Mouse (Mus musculus) heart, embryonic 15.5 days (tissue): ENCODE measurements around the gene Car10. TPM values are rescaled to one million over a fixed set of nuclear protein-coding genes. Genes with fewer than 3 reads are reported as not detected.
"Not testable (repeated sequence)": the region's sequence is repeated elsewhere in the genome, so short reads cannot be mapped to it uniquely, and the experiment has no call there.

Experiments used
- ATAC-seq: fragments of 200-750 bp; cut with Nextera tagmentation; replicated peaks from 2 replicates; pipeline ENCODE4 v1.8.0; 2017; ENCODE audit warnings: low read depth, moderate TSS enrichment; ENCODE audit not compliant: insufficient number of reproducible peaks, insufficient read depth, low FRiP score
- H3K27ac ChIP-seq: fragments of 300-500 bp; sonication (generic); 2 replicates; pipeline ENCODE4 v1.5.1; 2015; ENCODE audit warnings: mild to moderate bottlenecking, inconsistent platforms
- H3K27me3 ChIP-seq: fragments of 300-500 bp; sonication (generic); 2 replicates; pipeline ENCODE4 v1.6.1; 2015; ENCODE audit warnings: inconsistent platforms
- H3K36me3 ChIP-seq: fragments of 300-500 bp; sonication (generic); 2 replicates; pipeline ENCODE4 v1.6.1; 2015; ENCODE audit warnings: mild to moderate bottlenecking, inconsistent platforms
- H3K4me1 ChIP-seq: fragments of 300-500 bp; sonication (generic); replicated peaks from 2 replicates; pipeline ENCODE4 v1.6.1; 2015; ENCODE audit warnings: inconsistent platforms
- H3K4me2 ChIP-seq: fragments of 300-500 bp; sonication (generic); 2 replicates; pipeline ENCODE4 v1.6.1; 2015; ENCODE audit warnings: inconsistent platforms, mild to moderate bottlenecking, moderate library complexity
- H3K4me3 ChIP-seq: fragments of 300-500 bp; sonication (generic); 2 replicates; pipeline ENCODE4 v1.5.1; 2015; ENCODE audit warnings: mild to moderate bottlenecking, inconsistent platforms
- H3K9ac ChIP-seq: fragments of 300-500 bp; sonication (generic); 2 replicates; pipeline ENCODE4 v1.6.1; 2015; ENCODE audit warnings: mild to moderate bottlenecking, inconsistent platforms
- H3K9me3 ChIP-seq: fragments of 300-500 bp; sonication (generic); replicated peaks from 2 replicates; pipeline ENCODE4 v1.6.1; 2016; ENCODE audit warnings: inconsistent platforms
- WGBS: fragments of 180-500 bp; shearing (Covaris S2); methylation state at CpG from one replicate; pipeline ENCODE4 v1.1.7; 2015; ENCODE audit warnings: mixed read lengths; 5-methylcytosine and 5-hydroxymethylcytosine counted together
- polyA plus RNA-seq: library from polyadenylated mRNA; unstranded; fragments of >200 nt; fragmentation: Nextera tagmentation; extraction: Ambion mirVana; gene quantifications from 2 replicates; pipeline ENCODE4 v1.2.1, GENCODE M21; 2015

Gene Car10
- polyA plus RNA-seq, 1 experiment from 2014 or later = 0.18 TPM

GRCm38 (mm10) chr11:93293661-93294060 is 195.8 kb downstream of the Car10 start:
- no peaks in the 10 kb centered on the region for H3K9me3 ChIP-seq
- H3K27me3 ChIP-seq = no peaks in the 10 kb centered on the region
- no peak overlapping the region for H3K9ac ChIP-seq
- no peaks in the 10 kb centered on the region for H3K36me3 ChIP-seq
- H3K4me1 ChIP-seq = no peaks in the 10 kb centered on the region
- ATAC-seq = no peak
- 57% methylated on average over 1 of the region's 1 CpGs for WGBS
- no peak overlapping the region for H3K27ac ChIP-seq
- H3K4me2 ChIP-seq = no peak overlapping the region
- H3K4me3 ChIP-seq = no peak overlapping the region

GRCm38 (mm10) chr11:93309981-93310380 is 212.2 kb downstream of the Car10 start:
- H3K36me3 ChIP-seq = no peaks in the 10 kb centered on the region
- WGBS = 85% methylated on average over 1 of the region's 1 CpGs

GRCm38 (mm10) chr11:93337756-93338155 is 239.9 kb downstream of the Car10 start:
- H3K36me3 ChIP-seq = no peaks in the 10 kb centered on the region
- WGBS = 78% methylated on average over 3 of the region's 3 CpGs
- ATAC-seq = no peak

More at GRCm38 (mm10) chr11:93309981-93310380, 212.2 kb downstream of the Car10 start:
- no peak overlapping the region for H3K9ac ChIP-seq
- H3K9me3 ChIP-seq = no peaks in the 10 kb centered on the region
- no peak overlapping the region for H3K4me2 ChIP-seq
- H3K27ac ChIP-seq = no peak overlapping the region
- no peak for ATAC-seq
- no peaks in the 10 kb centered on the region for H3K4me1 ChIP-seq
- no peaks in the 10 kb centered on the region for H3K27me3 ChIP-seq
- H3K4me3 ChIP-seq = no peak overlapping the region

GRCm38 (mm10) chr11:93343961-93344360 is 246.1 kb downstream of the Car10 start:
- Histone ChIP-seq H3K27ac (no peak overlapping the region), H3K27me3 (no peaks in the 10 kb centered on the region), H3K9ac (no peak overlapping the region), H3K36me3 (no peaks in the 10 kb centered on the region), H3K9me3 (no peaks in the 10 kb centered on the region), H3K4me3 (no peak overlapping the region), H3K4me2 (no peak overlapping the region), H3K4me1 (no peaks in the 10 kb centered on the region)
- WGBS = 74% methylated on average over 3 of the region's 3 CpGs
- ATAC-seq = no peak

More at GRCm38 (mm10) chr11:93337756-93338155, 239.9 kb downstream of the Car10 start:
- Histone ChIP-seq H3K27me3 (no peaks in the 10 kb centered on the region), H3K27ac (no peak overlapping the region), H3K9ac (no peak overlapping the region), H3K4me3 (no peak overlapping the region), H3K4me2 (no peak overlapping the region), H3K4me1 (no peaks in the 10 kb centered on the region), H3K9me3 (no peaks in the 10 kb centered on the region)

GRCm38 (mm10) chr11:93344869-93345268 is 247.0 kb downstream of the Car10 start:
- no peak overlapping the region for H3K27ac ChIP-seq
- no peaks in the 10 kb centered on the region for H3K4me1 ChIP-seq
- H3K9me3 ChIP-seq = no peaks in the 10 kb centered on the region
- no peak overlapping the region for H3K4me3 ChIP-seq
- 63% methylated on average over 3 of the region's 3 CpGs for WGBS
- H3K4me2 ChIP-seq = no peak overlapping the region
- no peak overlapping the region for H3K9ac ChIP-seq
- no peak for ATAC-seq
- H3K36me3 ChIP-seq = no peaks in the 10 kb centered on the region
- no peaks in the 10 kb centered on the region for H3K27me3 ChIP-seq

GRCm38 (mm10) chr11:93361576-93361975 is 263.7 kb downstream of the Car10 start:
- Histone ChIP-seq H3K4me3 (no peak overlapping the region), H3K9ac (no peak overlapping the region), H3K36me3 (no peaks in the 10 kb centered on the region), H3K4me2 (no peak overlapping the region), H3K4me1 (no peaks in the 10 kb centered on the region), H3K27me3 (no peaks in the 10 kb centered on the region), H3K9me3 (no peaks in the 10 kb centered on the region), H3K27ac (no peak overlapping the region)
- no peak for ATAC-seq
- 60% methylated on average over 2 of the region's 2 CpGs for WGBS

- H3K36me3 ChIP-seq = no peaks in the 10 kb centered on the region
- H3K27ac ChIP-seq = no peak overlapping the region
- no peaks in the 10 kb centered on the region for H3K27me3 ChIP-seq
- no peak overlapping the region for H3K4me2 ChIP-seq
- no peak overlapping the region for H3K4me3 ChIP-seq
- no peak overlapping the region for H3K9ac ChIP-seq
- H3K4me1 ChIP-seq = no peaks in the 10 kb centered on the region
- H3K9me3 ChIP-seq = no peaks in the 10 kb centered on the region
- ATAC-seq = no peak
Measured at GRCm38 (mm10) chr11:93364171-93364570, 266.3 kb downstream of the Car10 start.

- Histone ChIP-seq H3K27ac (no peak overlapping the region), H3K9me3 (no peaks in the 10 kb centered on the region), H3K4me1 (no peaks in the 10 kb centered on the region), H3K9ac (no peak overlapping the region), H3K4me3 (no peak overlapping the region), H3K36me3 (no peaks in the 10 kb centered on the region), H3K27me3 (no peaks in the 10 kb centered on the region), H3K4me2 (no peak overlapping the region)
- 53% methylated on average over 4 of the region's 4 CpGs for WGBS
- no peak for ATAC-seq
Measured at GRCm38 (mm10) chr11:93367244-93367643, 269.4 kb downstream of the Car10 start.

GRCm38 (mm10) chr11:93367740-93368139 is 269.9 kb downstream of the Car10 start:
- H3K27ac ChIP-seq = no peak overlapping the region
- no peak overlapping the region for H3K4me2 ChIP-seq
- H3K4me3 ChIP-seq = no peak overlapping the region
- no peaks in the 10 kb centered on the region for H3K27me3 ChIP-seq
- no peak overlapping the region for H3K9ac ChIP-seq
- no peaks in the 10 kb centered on the region for H3K4me1 ChIP-seq
- H3K36me3 ChIP-seq = no peaks in the 10 kb centered on the region
- 78% methylated on average over 5 of the region's 5 CpGs for WGBS
- H3K9me3 ChIP-seq = no peaks in the 10 kb centered on the region
- no peak for ATAC-seq

- no peak overlapping the region for H3K4me2 ChIP-seq
- ATAC-seq = no peak
- no peak overlapping the region for H3K9ac ChIP-seq
- H3K4me3 ChIP-seq = no peak overlapping the region
- no peaks in the 10 kb centered on the region for H3K4me1 ChIP-seq
- H3K27ac ChIP-seq = no peak overlapping the region
- no peaks in the 10 kb centered on the region for H3K9me3 ChIP-seq
- WGBS = 63% methylated on average over 4 of the region's 4 CpGs
- H3K36me3 ChIP-seq = no peaks in the 10 kb centered on the region
- no peaks in the 10 kb centered on the region for H3K27me3 ChIP-seq
Measured at GRCm38 (mm10) chr11:93373697-93374354, 276.0 kb downstream of the Car10 start.

- no peak for ATAC-seq
- no peak overlapping the region for H3K4me2 ChIP-seq
- H3K4me1 ChIP-seq = no peaks in the 10 kb centered on the region
- H3K36me3 ChIP-seq = no peaks in the 10 kb centered on the region
- no peak overlapping the region for H3K9ac ChIP-seq
- no peak overlapping the region for H3K4me3 ChIP-seq
- H3K9me3 ChIP-seq = no peaks in the 10 kb centered on the region
- H3K27me3 ChIP-seq = no peaks in the 10 kb centered on the region
- WGBS = 65% methylated on average over 4 of the region's 4 CpGs
- H3K27ac ChIP-seq = no peak overlapping the region
Measured at GRCm38 (mm10) chr11:93391159-93391558, 293.3 kb downstream of the Car10 start.

GRCm38 (mm10) chr11:93393371-93393770 is 295.5 kb downstream of the Car10 start:
- H3K9me3 ChIP-seq, H3K4me2 ChIP-seq, H3K4me3 ChIP-seq, H3K9ac ChIP-seq, ATAC-seq, H3K4me1 ChIP-seq, H3K36me3 ChIP-seq, H3K27me3 ChIP-seq, H3K27ac ChIP-seq: not testable (repeated sequence)
